Comparison of ENCODE assay signal across 21 mouse cellular contexts in genomic region chr5:31732644-31733338, GRCm38 (mm10). TPM values are rescaled to one million over a fixed set of nuclear protein-coding genes. Genes with fewer than 3 reads are reported as not detected.
DNase-seq lines count a peak whose midpoint lies in the region; ATAC-seq and TF ChIP-seq lines count a peak whose summit lies in the region.
"Had no signal": no experiment of that assay in that cellular context is flagged by ENCODE, and none has a peak within 500 bp of the region (broad histone marks: within the 10 kb centered on the region; RNA-seq: fewer than 3 reads in every experiment).

No protein-coding gene starts in this region.

- 29% methylated on average over 3 of the region's 3 CpGs for WGBS in stomach, embryonic 16.5 days
- WGBS in stomach, postnatal 0 days, result 35% methylated on average over 3 of the region's 3 CpGs

- H3K4me2 ChIP-seq in stomach, embryonic 16.5 days (ENCODE audit: low read depth, low read length), result no peak overlapping the region
- H3K4me2 ChIP-seq in stomach, postnatal 0 days (replicated peaks; ENCODE audit: low read depth), result no peak overlapping the region
- H3K4me2 ChIP-seq: forebrain, embryonic 12.5 days; heart, embryonic 11.5 days; limb, embryonic 12.5 days; liver, embryonic 13.5 days; lung, embryonic 15.5 days; midbrain, embryonic 15.5 days had no signal

- no peaks in the 10 kb centered on the region for H3K4me1 ChIP-seq in stomach, embryonic 16.5 days (ENCODE audit: control insufficient read depth, insufficient read depth, low read length)
- no peaks in the 10 kb centered on the region for H3K4me1 ChIP-seq in stomach, postnatal 0 days (replicated peaks; ENCODE audit: control insufficient read depth, insufficient read depth)
- H3K4me1 ChIP-seq: forebrain, embryonic 12.5 days; limb, embryonic 12.5 days; lung, embryonic 15.5 days; midbrain, embryonic 15.5 days had no signal

- no peaks in the 10 kb centered on the region for H3K9me3 ChIP-seq in stomach, embryonic 16.5 days (replicated peaks; ENCODE audit: control insufficient read depth, low read length)
- no peaks in the 10 kb centered on the region for H3K9me3 ChIP-seq in stomach, postnatal 0 days (ENCODE audit: control insufficient read depth, low read length)
- H3K9me3 ChIP-seq: forebrain, embryonic 12.5 days; limb, embryonic 12.5 days; liver, embryonic 13.5 days; lung, embryonic 15.5 days; midbrain, embryonic 15.5 days had no signal

- no peak for TF ChIP-seq EP300 in stomach, postnatal 0 days (optimal IDR thresholded peaks at IDR 0.05)

- H3K27me3 ChIP-seq in stomach, embryonic 16.5 days (ENCODE audit: control insufficient read depth, insufficient read depth, low read length), result no peaks in the 10 kb centered on the region
- H3K27me3 ChIP-seq in stomach, postnatal 0 days (ENCODE audit: control insufficient read depth, insufficient read depth, low read length), result no peaks in the 10 kb centered on the region
- H3K27me3 ChIP-seq: forebrain, embryonic 12.5 days; limb, embryonic 12.5 days; liver, embryonic 13.5 days; lung, embryonic 15.5 days; midbrain, embryonic 15.5 days had no signal

- H3K36me3 ChIP-seq in stomach, embryonic 16.5 days (ENCODE audit: control insufficient read depth, insufficient read depth, low read length), result no peaks in the 10 kb centered on the region
- H3K36me3 ChIP-seq in stomach, postnatal 0 days (ENCODE audit: control insufficient read depth, insufficient read depth, low read length), result no peaks in the 10 kb centered on the region
- H3K36me3 ChIP-seq: forebrain, embryonic 12.5 days; limb, embryonic 12.5 days; liver, embryonic 13.5 days; lung, embryonic 15.5 days; midbrain, embryonic 15.5 days had no signal

- H3K9ac ChIP-seq in stomach, embryonic 16.5 days (ENCODE audit: low read length), result no peak overlapping the region
- no peak overlapping the region for H3K9ac ChIP-seq in stomach, postnatal 0 days (ENCODE audit: low read length)
- H3K9ac ChIP-seq: forebrain, embryonic 12.5 days; limb, embryonic 12.5 days; liver, embryonic 13.5 days; lung, embryonic 15.5 days; midbrain, embryonic 15.5 days had no signal

- TF ChIP-seq CTCF in stomach, postnatal 0 days (IDR thresholded peaks at IDR 0.05; ENCODE audit: low read depth), result no peak

- peak; percentile 7 for DNase-seq in embryo, embryonic 11 days
- no peak for DNase-seq in embryo, embryonic 10.5 days (ENCODE audit: low spot score)
- DNase-seq in stomach, postnatal 0 days (ENCODE audit: low spot score), result no peak
- no peak for DNase-seq in spleen, postnatal 10 days (ENCODE audit: low spot score in 2 of 2)
- DNase-seq in thymus, postnatal 36 days, result no peak
- DNase-seq: cerebellum, postnatal 10 days; gastrocnemius, postnatal 36 days; heart, postnatal 14 days; kidney, postnatal 10 days; liver, embryonic 13.5 days; right cerebral cortex, adult 18-20 months; thymus, postnatal 25 days had no signal

- ATAC-seq in stomach, embryonic 16.5 days (ENCODE audit: insufficient read depth, low FRiP score), result no peak
- no peak for ATAC-seq in stomach, postnatal 0 days (ENCODE audit: low FRiP score, low TSS enrichment)
- ATAC-seq in granulocyte monocyte progenitor cell, adult 5-6 weeks (replicated peaks; ENCODE audit: poor library complexity, severe bottlenecking), result peak; percentile 52
- ATAC-seq: hindbrain, embryonic 16.5 days; midbrain, embryonic 15.5 days had no signal

- H3K27ac ChIP-seq in stomach, embryonic 16.5 days (ENCODE audit: low read length), result peak overlapping the region; percentile 33; the same call in 1 of the 2 replicates
- no peak overlapping the region for H3K27ac ChIP-seq in stomach, postnatal 0 days (replicated peaks)
- H3K27ac ChIP-seq: forebrain, embryonic 12.5 days; limb, embryonic 12.5 days; liver, embryonic 13.5 days; lung, embryonic 15.5 days; macrophage; midbrain, embryonic 15.5 days had no signal

- no peak overlapping the region for H3K4me3 ChIP-seq in stomach, embryonic 16.5 days (replicated peaks; ENCODE audit: low read length)
- no peak overlapping the region for H3K4me3 ChIP-seq in stomach, postnatal 0 days (ENCODE audit: low read depth, low read length)
- H3K4me3 ChIP-seq: forebrain, embryonic 12.5 days; limb, embryonic 12.5 days; liver, embryonic 13.5 days; lung, embryonic 15.5 days; midbrain, embryonic 15.5 days had no signal

RNA-seq across cellular contexts. Expression of gene Babam2, which starts 35.3 kb away (rescaled TPM):
- polyA plus RNA-seq in stomach, embryonic 16.5 days (2015; fragmentation: Nextera tagmentation; extraction: Ambion mirVana), result 62.6 and 64.2 TPM in 2 replicates
- polyA plus RNA-seq in stomach, postnatal 0 days (2015; fragmentation: Nextera tagmentation; extraction: Ambion mirVana), result 44.9 and 46.5 TPM in 2 replicates
- total RNA-seq in granulocyte monocyte progenitor cell, adult 5-6 weeks (2014; fragmentation: Nextera tagmentation), result 81.3 and 123 TPM in 2 replicates
- total RNA-seq in granulocyte monocyte progenitor cell, adult 5-6 weeks (2017), result 47.7 and 63.9 TPM in 2 replicates

RNA-seq across cellular contexts. Expression of gene Rbks, which starts 35.4 kb away (rescaled TPM):
- 7.4 and 8.6 TPM in 2 replicates for polyA plus RNA-seq in stomach, embryonic 16.5 days (2015; fragmentation: Nextera tagmentation; extraction: Ambion mirVana)
- polyA plus RNA-seq in stomach, postnatal 0 days (2015; fragmentation: Nextera tagmentation; extraction: Ambion mirVana), result 5.7 and 6.2 TPM in 2 replicates
- total RNA-seq in granulocyte monocyte progenitor cell, adult 5-6 weeks (2014; fragmentation: Nextera tagmentation), result 22.9 and 33.9 TPM in 2 replicates
- 22.4 and 28.9 TPM in 2 replicates for total RNA-seq in granulocyte monocyte progenitor cell, adult 5-6 weeks (2017)
